Mouse (Mus musculus): ENCODE results near the gene Pecam1. TPM values are rescaled to one million over a fixed set of nuclear protein-coding genes. Genes with fewer than 3 reads are reported as not detected.
A peak's percentile ranks its signal among the peaks of the same experiment; 100 is the strongest.

Pecam1 gene
- total and polyA plus RNA-seq, 3 experiments = 18.4 to 22.3 (median 19.2) TPM

- TF ChIP-seq MYC (IDR thresholded peaks at IDR 0.05; ENCODE audit: low read depth, low read length) (no peak; the same call in 1 of the 2 replicates), ZC3H11A (IDR thresholded peaks at IDR 0.05; ENCODE audit: low read depth, low read length) (no peak), USF1 (IDR thresholded peaks at IDR 0.05; ENCODE audit: low read depth, low read length) (no peak), USF2 (conservative IDR thresholded peaks at IDR 0.05; ENCODE audit: low read depth, low read length) (no peak), CHD1 (IDR thresholded peaks at IDR 0.05; ENCODE audit: low read depth, low read length) (0 out of 2 replicates have a peak, but pooled peaks have one; percentile 10), SMC3 (IDR thresholded peaks at IDR 0.05; ENCODE audit: low read depth, low read length) (no peak), ETS1 (conservative IDR thresholded peaks at IDR 0.05; ENCODE audit: low read depth, low read length) (peak; percentile 24; the same call in 1 of the 2 replicates), POLR2AphosphoS2 (IDR thresholded peaks at IDR 0.05; ENCODE audit: low read depth, low read length) (0 out of 2 replicates have a peak, but pooled peaks have one; percentile 58), TCF12 (IDR thresholded peaks at IDR 0.05; ENCODE audit: low read depth, low read length) (peak; percentile 64), CTCF (conservative IDR thresholded peaks at IDR 0.05 in 1 of 2, IDR thresholded peaks at IDR 0.05 in 1 of 2; ENCODE audit: low read depth in 2 of 2, low read length in 2 of 2) (no peak), MAZ (IDR thresholded peaks at IDR 0.05; ENCODE audit: low read depth, low read length) (no peak), POLR2A (IDR thresholded peaks at IDR 0.05; ENCODE audit: low read depth, low read length) (no peak; the same call in 1 of the 2 replicates), EP300 (IDR thresholded peaks at IDR 0.05; ENCODE audit: low read length) (peak; percentile 58)
Measured at GRCm38 (mm10) chr11:106673727-106674611, 76.5 kb downstream of the Pecam1 start (continued).

DNA sequence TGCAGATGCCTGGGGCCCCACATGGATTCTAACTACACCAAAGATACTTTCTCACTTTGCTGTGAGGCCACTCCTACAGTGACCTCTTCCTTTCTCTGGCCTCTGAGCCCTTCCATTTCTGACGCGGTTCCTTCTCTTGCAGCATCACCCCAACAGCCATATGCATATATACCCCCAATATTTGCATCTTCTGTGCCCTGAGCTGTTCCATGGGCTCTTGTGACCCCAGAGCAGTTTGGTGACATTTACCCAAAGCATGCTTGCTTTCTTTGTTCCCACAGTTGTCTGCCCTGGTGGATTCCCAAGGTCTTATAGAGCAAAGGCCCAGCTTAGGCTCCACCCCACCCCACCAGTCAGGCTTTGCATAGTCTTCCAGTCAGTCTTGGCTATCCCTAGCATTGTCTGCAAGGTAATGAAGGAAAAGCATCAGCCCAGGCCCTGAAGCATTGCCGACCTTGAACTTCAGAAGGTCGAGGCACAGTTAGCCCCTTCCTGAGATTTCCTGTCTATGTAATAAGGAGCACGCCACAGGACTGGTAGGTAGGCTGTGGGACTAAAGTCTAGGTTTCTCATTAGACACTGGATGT lies 77.4 kb downstream of the Pecam1 start:
- Histone ChIP-seq H3K4me1 (ENCODE audit: control insufficient read depth in 1 of 2, insufficient read depth in 2 of 2) (peaks cover 65 to 96% of the 10 kb centered on the region in 2 experiments), H3K36me3 (replicated peaks in 1 of 2; ENCODE audit: control insufficient read depth in 1 of 2, insufficient read depth in 1 of 2, low read length in 1 of 2) (peaks cover 0 to 21% of the 10 kb centered on the region in 2 experiments), H3K27ac (ENCODE audit: insufficient read depth, low read depth) (peak overlapping the region; percentile 93), H3K27me3 (replicated peaks) (no peaks in the 10 kb centered on the region), H3K9ac (ENCODE audit: insufficient read depth, low read depth) (peak overlapping the region; percentile 16), H3K4me2 (ENCODE audit: insufficient read depth, low read depth, poor library complexity, severe bottlenecking) (peak overlapping the region; percentile 57), H3K4me3 (replicated peaks in 1 of 3; ENCODE audit: low read depth in 2 of 3, low read length in 2 of 3, poor library complexity in 1 of 3) (peak overlapping the region in 2 of 3 experiments; percentile 8 to 16), H3K79me2 (replicated peaks; ENCODE audit: control insufficient read depth, extremely low read depth, insufficient read depth, poor library complexity, severe bottlenecking) (no peaks in the 10 kb centered on the region), H3K9me3 (replicated peaks; ENCODE audit: low read length) (no peaks in the 10 kb centered on the region)
- dilution Hi-C loops (cut with MboI; ENCODE audit: extremely low pct_ligation_motif_present, extremely low pct_unique_long_range_greater_than_20kb, low sequenced_read_pairs) (no loop called here), in situ Hi-C loops (cut with MboI; ENCODE audit: low pct_ligation_motif_present, low pct_unique_long_range_greater_than_20kb, low sequenced_read_pairs) (loop anchor here (5.0 kb wide), 1 partner anchor 79 kb away; the partner anchor contains the start of genes Milr1 and Pecam1)
- no peak for DNase-seq (ENCODE audit: extremely low read depth)
- peak; percentile 64; the same call in 1 of the 2 replicates for TF ChIP-seq MEF2A (IDR thresholded peaks at IDR 0.05; ENCODE audit: borderline replicate concordance, low read depth, low read length)
- TF ChIP-seq POLR2AphosphoS2 (IDR thresholded peaks at IDR 0.05; ENCODE audit: low read depth, low read length) = no peak
- 0 out of 2 replicates have a peak, but pooled peaks have one; percentile 51 for TF ChIP-seq EP300 (IDR thresholded peaks at IDR 0.05; ENCODE audit: low read length)
- 0 out of 2 replicates have a peak, but pooled peaks have one; percentile 21 for TF ChIP-seq IRF4 (IDR thresholded peaks at IDR 0.05; ENCODE audit: low read depth, low read length)
- TF ChIP-seq ZNF384 (IDR thresholded peaks at IDR 0.05; ENCODE audit: low read depth, low read length) = no peak
- no peak; the same call in 1 of the 2 replicates for TF ChIP-seq POLR2A (IDR thresholded peaks at IDR 0.05; ENCODE audit: low read depth, low read length)
- no peak for TF ChIP-seq NELFE (IDR thresholded peaks at IDR 0.05; ENCODE audit: low read depth, low read length)
- TF ChIP-seq JUN (IDR thresholded peaks at IDR 0.05; ENCODE audit: insufficient read depth, low read depth, low read length) = no peak
- TF ChIP-seq RAD21 (IDR thresholded peaks at IDR 0.05; ENCODE audit: low read depth, low read length) = no peak
- TF ChIP-seq TBP (conservative IDR thresholded peaks at IDR 0.05; ENCODE audit: low read depth, low read length) = 0 out of 2 replicates have a peak, but pooled peaks have one; percentile 48
- no peak for TF ChIP-seq JUND (conservative IDR thresholded peaks at IDR 0.05; ENCODE audit: low read depth, low read length)
- TF ChIP-seq ETS1 (conservative IDR thresholded peaks at IDR 0.05; ENCODE audit: low read depth, low read length) = peak; percentile 71
- TF ChIP-seq ZC3H11A (IDR thresholded peaks at IDR 0.05; ENCODE audit: low read depth, low read length) = no peak
- TF ChIP-seq KAT2A (IDR thresholded peaks at IDR 0.05; ENCODE audit: insufficient replicate concordance, low read length) = no peak
- no peak for TF ChIP-seq ZKSCAN1 (IDR thresholded peaks at IDR 0.05; ENCODE audit: borderline replicate concordance, low read depth, low read length)
- TF ChIP-seq RCOR1 (conservative IDR thresholded peaks at IDR 0.05; ENCODE audit: low read depth, low read length) = no peak
- no peak for TF ChIP-seq MAFK (IDR thresholded peaks at IDR 0.05; ENCODE audit: insufficient replicate concordance, low read length)
- TF ChIP-seq USF2 (conservative IDR thresholded peaks at IDR 0.05; ENCODE audit: low read depth, low read length) = no peak
- TF ChIP-seq MXI1 (IDR thresholded peaks at IDR 0.05; ENCODE audit: low read depth, low read length) = 0 out of 2 replicates have a peak, but pooled peaks have one; percentile 42
- no peak for TF ChIP-seq SIN3A (IDR thresholded peaks at IDR 0.05; ENCODE audit: low read length)
- TF ChIP-seq TCF12 (IDR thresholded peaks at IDR 0.05; ENCODE audit: low read depth, low read length) = 0 out of 2 replicates have a peak, but pooled peaks have one; percentile 46
- TF ChIP-seq PAX5 (IDR thresholded peaks at IDR 0.05; ENCODE audit: low read length) = no peak
- TF ChIP-seq CTCF (conservative IDR thresholded peaks at IDR 0.05 in 1 of 2, IDR thresholded peaks at IDR 0.05 in 1 of 2; ENCODE audit: low read depth in 2 of 2, low read length in 2 of 2) = no peak
- TF ChIP-seq ELF1 (IDR thresholded peaks at IDR 0.05; ENCODE audit: low read depth, low read length) = peak; percentile 30; the same call in 1 of the 2 replicates
- TF ChIP-seq MYC (IDR thresholded peaks at IDR 0.05; ENCODE audit: low read depth, low read length) = no peak
- TF ChIP-seq CHD1 (IDR thresholded peaks at IDR 0.05; ENCODE audit: low read depth, low read length) = no peak
- no peak for TF ChIP-seq SMC3 (IDR thresholded peaks at IDR 0.05; ENCODE audit: low read depth, low read length)
- TF ChIP-seq HCFC1 (IDR thresholded peaks at IDR 0.05; ENCODE audit: low read depth, low read length) = no peak
- no peak for TF ChIP-seq UBTF (IDR thresholded peaks at IDR 0.05; ENCODE audit: low read depth, low read length)

Measured in CH12.LX (cell line).